Mouse (Mus musculus): ENCODE results near the gene Usp20. TPM values are rescaled to one million over a fixed set of nuclear protein-coding genes. Genes with fewer than 3 reads are reported as not detected.

The Usp20 gene
- polyA plus RNA-seq, 1 experiment from 2014 or later = 4.0 TPM

- no peak overlapping the region for H3K27ac ChIP-seq (ENCODE audit: low read depth, low read length)
- H3K4me1 ChIP-seq (replicated peaks; ENCODE audit: control insufficient read depth, insufficient read depth, low read length) = no peaks in the 10 kb centered on the region
- H3K9me3 ChIP-seq (ENCODE audit: control insufficient read depth) = no peaks in the 10 kb centered on the region
- no peak overlapping the region for H3K4me3 ChIP-seq (ENCODE audit: low read depth, low read length)
- H3K9ac ChIP-seq (ENCODE audit: low read depth, low read length) = no peak overlapping the region
- WGBS = 83% methylated on average over 3 of the region's 3 CpGs
- no peak for ATAC-seq
- TF ChIP-seq CTCF (IDR thresholded peaks at IDR 0.05; ENCODE audit: low read depth) = no peak
- H3K4me2 ChIP-seq (replicated peaks; ENCODE audit: low read depth) = no peak overlapping the region
- peaks cover 40% of the 10 kb centered on the region for H3K36me3 ChIP-seq (ENCODE audit: control insufficient read depth, insufficient read depth)
- no peaks in the 10 kb centered on the region for H3K27me3 ChIP-seq (replicated peaks; ENCODE audit: control insufficient read depth, insufficient read depth, low read length)
These were observed 58.4 kb downstream of the Usp20 start for GRCm38 (mm10) chr2:31040487-31040886.

GRCm38 (mm10) chr2:31041386-31041785 lies 59.3 kb downstream of the Usp20 start:
- WGBS = 82% methylated on average over 6 of the region's 6 CpGs
- H3K27ac ChIP-seq (ENCODE audit: low read depth, low read length) = no peak overlapping the region
- no peak for TF ChIP-seq CTCF (IDR thresholded peaks at IDR 0.05; ENCODE audit: low read depth)
- no peak for ATAC-seq
- no peaks in the 10 kb centered on the region for H3K4me1 ChIP-seq (replicated peaks; ENCODE audit: control insufficient read depth, insufficient read depth, low read length)
- no peak overlapping the region for H3K4me3 ChIP-seq (ENCODE audit: low read depth, low read length)
- no peaks in the 10 kb centered on the region for H3K27me3 ChIP-seq (replicated peaks; ENCODE audit: control insufficient read depth, insufficient read depth, low read length)
- H3K36me3 ChIP-seq (ENCODE audit: control insufficient read depth, insufficient read depth) = peaks cover 35% of the 10 kb centered on the region
- no peak overlapping the region for H3K9ac ChIP-seq (ENCODE audit: low read depth, low read length)
- no peak overlapping the region for H3K4me2 ChIP-seq (replicated peaks; ENCODE audit: low read depth)
- no peaks in the 10 kb centered on the region for H3K9me3 ChIP-seq (ENCODE audit: control insufficient read depth)

GRCm38 (mm10) chr2:31042881-31043280 lies 60.8 kb downstream of the Usp20 start:
- no peaks in the 10 kb centered on the region for H3K27me3 ChIP-seq (replicated peaks; ENCODE audit: control insufficient read depth, insufficient read depth, low read length)
- H3K9ac ChIP-seq (ENCODE audit: low read depth, low read length) = no peak overlapping the region
- no peak overlapping the region for H3K27ac ChIP-seq (ENCODE audit: low read depth, low read length)
- H3K36me3 ChIP-seq (ENCODE audit: control insufficient read depth, insufficient read depth) = peaks cover 35% of the 10 kb centered on the region
- no peak overlapping the region for H3K4me3 ChIP-seq (ENCODE audit: low read depth, low read length)
- no peak overlapping the region for H3K4me2 ChIP-seq (replicated peaks; ENCODE audit: low read depth)
- WGBS = 67% methylated on average over 6 of the region's 6 CpGs
- no peaks in the 10 kb centered on the region for H3K9me3 ChIP-seq (ENCODE audit: control insufficient read depth)
- ATAC-seq = no peak
- no peak for TF ChIP-seq CTCF (IDR thresholded peaks at IDR 0.05; ENCODE audit: low read depth)
- H3K4me1 ChIP-seq (replicated peaks; ENCODE audit: control insufficient read depth, insufficient read depth, low read length) = no peaks in the 10 kb centered on the region

GRCm38 (mm10) chr2:31043856-31044255 lies 61.8 kb downstream of the Usp20 start:
- 100% methylated on average over 1 of the region's 1 CpGs for WGBS
- ATAC-seq = no peak
- Histone ChIP-seq H3K9me3 (ENCODE audit: control insufficient read depth) (no peaks in the 10 kb centered on the region), H3K4me3 (ENCODE audit: low read depth, low read length) (no peak overlapping the region), H3K4me1 (replicated peaks; ENCODE audit: control insufficient read depth, insufficient read depth, low read length) (no peaks in the 10 kb centered on the region), H3K36me3 (ENCODE audit: control insufficient read depth, insufficient read depth) (peaks cover 32% of the 10 kb centered on the region), H3K4me2 (replicated peaks; ENCODE audit: low read depth) (no peak overlapping the region), H3K9ac (ENCODE audit: low read depth, low read length) (no peak overlapping the region), H3K27me3 (replicated peaks; ENCODE audit: control insufficient read depth, insufficient read depth, low read length) (no peaks in the 10 kb centered on the region), H3K27ac (ENCODE audit: low read depth, low read length) (no peak overlapping the region)
- TF ChIP-seq CTCF (IDR thresholded peaks at IDR 0.05; ENCODE audit: low read depth) = no peak

GRCm38 (mm10) chr2:31048037-31048436 lies 66.0 kb downstream of the Usp20 start:
- TF ChIP-seq CTCF (IDR thresholded peaks at IDR 0.05; ENCODE audit: low read depth) = no peak
- Histone ChIP-seq H3K4me1 (replicated peaks; ENCODE audit: control insufficient read depth, insufficient read depth, low read length) (no peaks in the 10 kb centered on the region), H3K4me2 (replicated peaks; ENCODE audit: low read depth) (no peak overlapping the region), H3K27ac (ENCODE audit: low read depth, low read length) (no peak overlapping the region), H3K27me3 (replicated peaks; ENCODE audit: control insufficient read depth, insufficient read depth, low read length) (no peaks in the 10 kb centered on the region), H3K9ac (ENCODE audit: low read depth, low read length) (no peak overlapping the region), H3K36me3 (ENCODE audit: control insufficient read depth, insufficient read depth) (peaks cover 24% of the 10 kb centered on the region; the same call in 1 of the 2 replicates), H3K9me3 (ENCODE audit: control insufficient read depth) (no peaks in the 10 kb centered on the region), H3K4me3 (ENCODE audit: low read depth, low read length) (no peak overlapping the region)
- no peak for ATAC-seq
- 80% methylated on average over 6 of the region's 6 CpGs for WGBS

GRCm38 (mm10) chr2:31052441-31052840 lies 70.4 kb downstream of the Usp20 start:
- Histone ChIP-seq H3K4me3 (ENCODE audit: low read depth, low read length) (no peak overlapping the region), H3K9me3 (ENCODE audit: control insufficient read depth) (no peaks in the 10 kb centered on the region), H3K4me2 (replicated peaks; ENCODE audit: low read depth) (no peak overlapping the region), H3K36me3 (ENCODE audit: control insufficient read depth, insufficient read depth) (peaks cover 35% of the 10 kb centered on the region), H3K9ac (ENCODE audit: low read depth, low read length) (no peak overlapping the region), H3K4me1 (replicated peaks; ENCODE audit: control insufficient read depth, insufficient read depth, low read length) (no peaks in the 10 kb centered on the region), H3K27me3 (replicated peaks; ENCODE audit: control insufficient read depth, insufficient read depth, low read length) (no peaks in the 10 kb centered on the region), H3K27ac (ENCODE audit: low read depth, low read length) (no peak overlapping the region)
- no peak for TF ChIP-seq CTCF (IDR thresholded peaks at IDR 0.05; ENCODE audit: low read depth)
- WGBS = 92% methylated on average over 10 of the region's 10 CpGs
- no peak for ATAC-seq

GRCm38 (mm10) chr2:31053426-31053825 lies 71.3 kb downstream of the Usp20 start:
- TF ChIP-seq CTCF (IDR thresholded peaks at IDR 0.05; ENCODE audit: low read depth) = no peak
- Histone ChIP-seq H3K4me1 (replicated peaks; ENCODE audit: control insufficient read depth, insufficient read depth, low read length) (no peaks in the 10 kb centered on the region), H3K27ac (ENCODE audit: low read depth, low read length) (no peak overlapping the region), H3K9me3 (ENCODE audit: control insufficient read depth) (no peaks in the 10 kb centered on the region), H3K4me2 (replicated peaks; ENCODE audit: low read depth) (no peak overlapping the region), H3K4me3 (ENCODE audit: low read depth, low read length) (no peak overlapping the region), H3K9ac (ENCODE audit: low read depth, low read length) (no peak overlapping the region), H3K36me3 (ENCODE audit: control insufficient read depth, insufficient read depth) (peaks cover 36% of the 10 kb centered on the region), H3K27me3 (replicated peaks; ENCODE audit: control insufficient read depth, insufficient read depth, low read length) (no peaks in the 10 kb centered on the region)
- no peak for ATAC-seq
- 91% methylated on average over 13 of the region's 13 CpGs for WGBS

Measured in intestine, postnatal 0 days (tissue).